Mouse (Mus musculus) kidney, embryonic 15.5 days (tissue): ENCODE data around the gene Plxnd1. TPM values are rescaled to one million over a fixed set of nuclear protein-coding genes. Genes with fewer than 3 reads are reported as not detected.

Experiments
- ATAC-seq: fragments of 200-750 bp; cut with Nextera tagmentation; replicated peaks from 2 replicates; pipeline ENCODE4 v1.8.0; 2017; ENCODE audit warnings: moderate TSS enrichment; ENCODE audit not compliant: low FRiP score
- H3K27ac ChIP-seq: fragments of 300-500 bp; sonication (generic); 2 replicates; pipeline ENCODE4 v1.5.1; 2015; ENCODE audit warnings: mild to moderate bottlenecking, inconsistent platforms
- H3K27me3 ChIP-seq: fragments of 300-500 bp; sonication (generic); 2 replicates; pipeline ENCODE4 v1.6.1; 2015; ENCODE audit warnings: inconsistent platforms
- H3K36me3 ChIP-seq: fragments of 300-500 bp; sonication (generic); 2 replicates; pipeline ENCODE4 v1.6.1; 2015; ENCODE audit warnings: inconsistent platforms
- H3K4me1 ChIP-seq: fragments of 300-500 bp; sonication (generic); 2 replicates; pipeline ENCODE4 v1.6.1; 2015; ENCODE audit warnings: inconsistent platforms
- H3K4me2 ChIP-seq: fragments of 300-500 bp; sonication (generic); 2 replicates; pipeline ENCODE4 v1.6.1; 2015; ENCODE audit warnings: moderate library complexity, mild to moderate bottlenecking, inconsistent platforms
- H3K4me3 ChIP-seq: fragments of 300-500 bp; sonication (generic); replicated peaks from 2 replicates; pipeline ENCODE4 v1.5.1; 2015; ENCODE audit warnings: mild to moderate bottlenecking, inconsistent platforms
- H3K9ac ChIP-seq: fragments of 300-500 bp; sonication (generic); 2 replicates; pipeline ENCODE4 v1.6.1; 2015; ENCODE audit warnings: mild to moderate bottlenecking, inconsistent platforms
- H3K9me3 ChIP-seq: fragments of 300-500 bp; sonication (generic); replicated peaks from 2 replicates; pipeline ENCODE4 v1.6.1; 2016; ENCODE audit warnings: inconsistent platforms
- WGBS: fragments of 180-500 bp; shearing (Covaris S2); methylation state at CpG from one replicate; pipeline ENCODE4 v1.1.7; 2015; ENCODE audit warnings: mixed read lengths; 5-methylcytosine and 5-hydroxymethylcytosine counted together
- polyA plus RNA-seq: library from polyadenylated mRNA; unstranded; fragments of >200 nt; fragmentation: Nextera tagmentation; extraction: Ambion mirVana; gene quantifications from 2 replicates; pipeline ENCODE4 v1.2.1, GENCODE M21; 2015

Plxnd1 gene
- 47.3 and 52.7 TPM in 2 replicates for polyA plus RNA-seq

DNA sequence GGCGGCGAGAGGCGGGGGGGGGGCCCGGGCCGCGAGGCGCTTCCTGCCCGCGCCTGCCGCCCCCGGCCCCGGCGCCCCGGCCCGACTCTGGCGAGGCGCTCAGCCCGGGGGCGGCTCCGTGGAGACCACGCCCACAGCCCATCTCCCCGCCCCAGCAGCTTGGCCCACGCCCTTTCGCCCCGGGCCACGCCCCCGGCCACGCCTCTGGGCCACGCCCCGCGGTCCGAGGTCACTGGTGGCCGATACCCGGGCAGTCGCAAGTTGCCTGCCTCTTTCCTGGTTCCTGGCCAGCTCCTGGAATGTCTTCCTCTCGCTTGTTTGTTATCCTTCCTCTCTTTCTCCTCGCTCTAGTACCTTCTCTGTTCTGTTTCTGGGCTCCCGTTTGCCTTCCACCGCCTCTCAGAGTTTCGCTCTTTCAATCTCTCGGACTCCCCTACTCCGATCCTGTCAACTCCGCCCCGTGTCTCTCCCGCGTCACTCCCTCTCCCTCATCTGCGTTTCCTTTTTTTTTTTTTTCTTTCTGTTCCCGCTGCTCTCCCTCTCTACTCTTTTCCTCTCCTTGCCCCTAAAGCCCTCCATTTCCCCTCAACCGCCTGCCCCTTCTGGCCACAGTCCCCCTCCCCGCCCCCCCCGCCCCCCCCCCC lies at the start of gene Plxnd1:
TSS of gene Plxnd1 (minus strand) at position 129 of the 644 bp plus-strand sequence.
- H3K4me1 ChIP-seq, result peaks cover 87% of the 10 kb centered on the region
- H3K4me2 ChIP-seq, result peak within 1 kb of the TSS; percentile 93
- peaks cover 18% of the 10 kb centered on the region for H3K27me3 ChIP-seq
- ATAC-seq, result peak; percentile 72
- WGBS, result under 1% methylated on average over 24 of the region's 51 CpGs
- H3K27ac ChIP-seq, result peak within 1 kb of the TSS; percentile 93
- H3K9ac ChIP-seq, result peak within 1 kb of the TSS; percentile 70
- peaks cover 5% of the 10 kb centered on the region; the same call in 1 of the 2 replicates for H3K36me3 ChIP-seq
- H3K9me3 ChIP-seq, result no peaks in the 10 kb centered on the region
- H3K4me3 ChIP-seq, result peak within 1 kb of the TSS; percentile 74

- no peak overlapping the region for H3K27ac ChIP-seq
- no peak overlapping the region for H3K4me2 ChIP-seq
- peaks cover 3% of the 10 kb centered on the region; the same call in 1 of the 2 replicates for H3K9me3 ChIP-seq
- peaks cover 18% of the 10 kb centered on the region for H3K36me3 ChIP-seq
- no peak overlapping the region for H3K4me3 ChIP-seq
- no peaks in the 10 kb centered on the region for H3K4me1 ChIP-seq
- 73% methylated on average over 2 of the region's 2 CpGs for WGBS
- no peak overlapping the region for H3K9ac ChIP-seq
- no peaks in the 10 kb centered on the region for H3K27me3 ChIP-seq
- no peak for ATAC-seq
These were observed 49.2 kb upstream of the Plxnd1 start for GRCm38 (mm10) chr6:116044039-116044438.

DNA sequence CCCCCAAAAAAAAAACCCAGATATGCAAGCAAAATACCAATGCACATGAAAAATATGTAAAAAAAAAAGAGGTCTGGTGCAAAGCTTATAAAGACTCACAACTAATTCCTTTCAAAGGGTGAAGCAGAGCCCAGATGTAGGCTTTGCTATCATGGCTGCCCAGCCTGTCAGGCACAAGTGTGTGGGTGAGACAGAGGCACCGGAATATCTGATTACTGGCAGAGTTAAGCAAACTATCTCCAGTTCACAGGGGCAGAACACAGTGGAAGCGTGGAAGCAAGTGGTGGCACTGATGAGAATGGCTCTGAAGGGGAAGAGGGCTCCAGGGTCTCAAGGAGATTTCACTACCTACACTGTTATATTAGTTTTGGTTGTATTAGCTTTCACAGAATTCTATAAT lies 43.4 kb upstream of the Plxnd1 start:
- whole genome bisulfite sequencing, result 79% methylated on average over 2 of the region's 2 CpGs

GRCm38 (mm10) chr6:116037281-116037831 lies 42.6 kb upstream of the Plxnd1 start:
- Histone ChIP-seq H3K4me3 (no peak overlapping the region), H3K9ac (no peak overlapping the region), H3K4me2 (no peak overlapping the region), H3K27me3 (no peaks in the 10 kb centered on the region), H3K36me3 (peaks cover 6% of the 10 kb centered on the region), H3K4me1 (no peaks in the 10 kb centered on the region), H3K9me3 (no peaks in the 10 kb centered on the region), H3K27ac (no peak overlapping the region)
- 83% methylated on average over 5 of the region's 5 CpGs for WGBS
- no peak for ATAC-seq

More for the DNA sequence above, 43.4 kb upstream of the Plxnd1 start:
- Histone ChIP-seq H3K4me3 (no peak overlapping the region), H3K4me1 (no peaks in the 10 kb centered on the region), H3K27ac (no peak overlapping the region), H3K9ac (no peak overlapping the region), H3K4me2 (no peak overlapping the region), H3K9me3 (peaks cover 3% of the 10 kb centered on the region; the same call in 1 of the 2 replicates), H3K27me3 (no peaks in the 10 kb centered on the region), H3K36me3 (peaks cover 14% of the 10 kb centered on the region)
- no peak for ATAC-seq

GRCm38 (mm10) chr6:116036555-116036954 lies 41.8 kb upstream of the Plxnd1 start:
- Histone ChIP-seq H3K36me3 (peaks cover 5% of the 10 kb centered on the region; the same call in 1 of the 2 replicates), H3K27ac (no peak overlapping the region), H3K4me3 (no peak overlapping the region), H3K4me2 (no peak overlapping the region), H3K9me3 (no peaks in the 10 kb centered on the region), H3K4me1 (no peaks in the 10 kb centered on the region), H3K27me3 (no peaks in the 10 kb centered on the region), H3K9ac (no peak overlapping the region)
- ATAC-seq, result no peak
- 94% methylated on average over 2 of the region's 2 CpGs for WGBS

DNA sequence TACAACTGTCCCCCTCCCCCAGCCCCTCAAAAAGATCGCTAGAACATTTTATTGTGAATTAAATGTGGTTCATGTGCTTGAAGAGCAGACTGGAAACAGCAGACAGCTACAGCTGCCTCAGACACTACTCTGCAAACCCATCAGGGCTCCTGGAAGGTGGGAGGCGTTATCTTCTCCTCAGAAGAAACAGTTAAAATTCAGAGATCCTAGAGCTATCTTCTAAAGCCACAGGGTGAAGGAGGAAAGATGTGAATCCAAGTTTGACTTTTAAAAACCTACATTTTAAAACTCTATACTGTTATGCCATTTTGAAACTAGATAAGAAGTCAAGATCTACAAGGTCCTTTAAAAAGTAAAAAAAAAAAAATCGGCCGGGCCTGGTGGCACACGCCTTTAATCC lies 36.2 kb upstream of the Plxnd1 start:
- Histone ChIP-seq H3K9ac (no peak overlapping the region), H3K27ac (no peak overlapping the region), H3K4me2 (no peak overlapping the region), H3K36me3 (no peaks in the 10 kb centered on the region; the same call in 1 of the 2 replicates), H3K4me3 (no peak overlapping the region), H3K4me1 (no peaks in the 10 kb centered on the region), H3K27me3 (no peaks in the 10 kb centered on the region), H3K9me3 (no peaks in the 10 kb centered on the region)
- no peak for ATAC-seq
- WGBS, result 88% methylated on average over 5 of the region's 5 CpGs

GRCm38 (mm10) chr6:116024666-116025065 lies 29.9 kb upstream of the Plxnd1 start:
- H3K4me3 ChIP-seq, result no peak overlapping the region
- H3K9me3 ChIP-seq, result peaks cover 9% of the 10 kb centered on the region
- H3K4me2 ChIP-seq, result no peak overlapping the region
- H3K9ac ChIP-seq, result no peak overlapping the region
- H3K27me3 ChIP-seq, result no peaks in the 10 kb centered on the region
- H3K36me3 ChIP-seq, result peaks cover 29% of the 10 kb centered on the region
- no peak for ATAC-seq
- WGBS, result 90% methylated on average over 4 of the region's 4 CpGs
- H3K27ac ChIP-seq, result no peak overlapping the region
- H3K4me1 ChIP-seq, result no peaks in the 10 kb centered on the region

DNA sequence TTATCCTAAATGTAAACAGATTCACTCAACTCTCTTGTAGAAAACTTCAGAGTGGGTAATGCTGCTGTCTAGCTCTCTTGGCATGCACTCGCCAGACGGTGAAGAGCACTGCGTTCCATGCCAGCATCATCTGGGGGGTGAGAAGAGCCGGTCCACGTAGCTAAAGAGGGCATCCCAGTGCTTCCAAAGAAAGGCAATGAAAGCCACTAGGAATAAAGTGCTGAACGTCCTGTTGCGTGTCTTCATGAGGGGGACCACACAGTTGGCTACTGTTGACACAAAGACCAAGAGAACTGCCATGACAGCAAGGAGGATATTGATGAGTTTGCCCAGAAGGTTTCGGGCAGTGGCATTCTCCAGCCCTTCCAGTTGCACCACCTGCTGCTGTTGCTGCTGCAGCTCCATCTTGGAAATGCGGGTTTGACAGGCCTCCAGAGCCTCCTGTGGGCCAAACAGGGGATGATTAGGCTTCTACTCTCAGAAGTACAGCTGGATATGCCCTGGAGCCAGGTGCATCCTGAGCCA lies 27.2 kb upstream of the Plxnd1 start:
- no peak overlapping the region for H3K9ac ChIP-seq
- no peaks in the 10 kb centered on the region for H3K4me1 ChIP-seq
- H3K36me3 ChIP-seq, result peaks cover 29% of the 10 kb centered on the region
- no peak for ATAC-seq
- no peak overlapping the region for H3K4me3 ChIP-seq
- no peak overlapping the region for H3K4me2 ChIP-seq
- H3K9me3 ChIP-seq, result peaks cover 9% of the 10 kb centered on the region
- no peaks in the 10 kb centered on the region for H3K27me3 ChIP-seq
- no peak overlapping the region for H3K27ac ChIP-seq
- WGBS, result 89% methylated on average over 9 of the region's 9 CpGs

DNA sequence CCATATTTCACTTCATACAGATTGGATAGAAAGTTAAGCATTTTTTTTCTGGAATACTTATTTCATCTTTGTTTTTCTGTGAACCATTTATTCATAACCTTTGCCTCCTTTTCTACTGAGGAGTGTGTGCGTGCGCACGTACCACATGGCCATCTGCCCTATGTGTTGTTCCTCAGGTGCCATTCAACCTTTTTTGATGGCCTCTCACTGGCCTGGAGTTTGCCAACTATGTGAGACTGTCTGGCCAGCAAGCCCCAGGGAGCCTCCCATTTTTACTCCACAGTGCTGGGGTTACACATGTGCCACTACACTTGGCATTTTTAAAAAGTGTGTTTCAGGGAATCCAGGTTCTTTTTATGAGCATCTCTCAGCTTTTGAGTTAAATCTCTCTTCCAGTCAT lies 21.1 kb upstream of the Plxnd1 start:
- Histone ChIP-seq H3K4me3 (no peak overlapping the region), H3K27me3 (no peaks in the 10 kb centered on the region), H3K9ac (no peak overlapping the region), H3K36me3 (peaks cover 10% of the 10 kb centered on the region; the same call in 1 of the 2 replicates), H3K27ac (no peak overlapping the region), H3K4me2 (no peak overlapping the region), H3K9me3 (no peaks in the 10 kb centered on the region), H3K4me1 (no peaks in the 10 kb centered on the region)
- no peak for ATAC-seq
- WGBS, result 90% methylated on average over 3 of the region's 3 CpGs

GRCm38 (mm10) chr6:116014111-116014510 lies 19.3 kb upstream of the Plxnd1 start:
- Histone ChIP-seq H3K4me3 (no peak overlapping the region), H3K4me1 (no peaks in the 10 kb centered on the region), H3K9me3 (no peaks in the 10 kb centered on the region), H3K27ac (no peak overlapping the region), H3K9ac (no peak overlapping the region), H3K36me3 (no peaks in the 10 kb centered on the region), H3K27me3 (no peaks in the 10 kb centered on the region), H3K4me2 (no peak overlapping the region)
- no peak for ATAC-seq
- WGBS, result 64% methylated on average over 6 of the region's 6 CpGs

DNA sequence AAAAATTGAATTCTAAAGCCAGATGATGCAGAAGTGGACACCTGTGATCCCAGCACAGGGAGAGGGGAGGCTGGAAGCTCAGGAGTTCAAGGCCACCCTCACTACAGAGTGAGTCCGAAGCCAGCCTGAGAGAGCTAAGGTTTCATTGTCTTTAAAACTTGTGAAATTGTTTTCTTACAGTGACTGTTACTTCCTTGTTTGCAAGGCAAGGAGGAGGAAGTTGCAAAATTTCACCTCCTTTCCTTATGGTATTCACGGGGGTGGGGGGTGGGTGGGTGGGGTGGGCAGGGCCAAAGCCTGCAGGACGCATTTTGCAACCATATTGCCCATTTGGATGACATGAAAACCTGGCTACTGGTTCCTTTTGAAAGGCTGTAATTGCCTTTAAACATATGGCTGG lies 18.9 kb upstream of the Plxnd1 start:
- Histone ChIP-seq H3K9ac (no peak overlapping the region), H3K9me3 (no peaks in the 10 kb centered on the region), H3K27me3 (no peaks in the 10 kb centered on the region), H3K27ac (no peak overlapping the region), H3K4me1 (no peaks in the 10 kb centered on the region), H3K36me3 (no peaks in the 10 kb centered on the region), H3K4me3 (no peak overlapping the region), H3K4me2 (no peak overlapping the region)
- WGBS, result 50% methylated on average over 3 of the region's 3 CpGs
- no peak for ATAC-seq

- Histone ChIP-seq H3K27me3 (no peaks in the 10 kb centered on the region), H3K27ac (no peak overlapping the region), H3K36me3 (no peaks in the 10 kb centered on the region), H3K9ac (no peak overlapping the region), H3K4me2 (no peak overlapping the region), H3K4me1 (peaks cover 28% of the 10 kb centered on the region), H3K4me3 (no peak overlapping the region), H3K9me3 (no peaks in the 10 kb centered on the region)
- 3% methylated on average over 6 of the region's 6 CpGs for WGBS
- no peak for ATAC-seq
These were observed 15.7 kb upstream of the Plxnd1 start for GRCm38 (mm10) chr6:116010541-116010940.
